Mouse (Mus musculus) E14TG2a.4 (cell line): Measurements from ENCODE around the gene Spo11.

ENCODE experiments used
- CTCF ChIP-seq: conservative IDR thresholded peaks from 2 replicates; pipeline ENCODE4 v1.5.1; 2014; ENCODE audit warnings: low read length
- POU5F1 ChIP-seq: IDR thresholded peaks from 2 replicates; pipeline ENCODE4 v1.6.1; 2014; ENCODE audit warnings: low read length, borderline replicate concordance

GRCm38 (mm10) chr2:173033531-173033930 is 56.0 kb downstream of the Spo11 start:
- TF ChIP-seq CTCF (no peak), POU5F1 (no peak)
